ENCODE assay signal across 21 mouse cellular contexts in genomic region chr2:179449018-179449417, GRCm38 (mm10). TPM values are rescaled to one million over a fixed set of nuclear protein-coding genes. Genes with fewer than 3 reads are reported as not detected.
DNase-seq lines count a peak whose midpoint lies in the region; ATAC-seq and TF ChIP-seq lines count a peak whose summit lies in the region.
"Had no signal": no experiment of that assay in that cellular context is flagged by ENCODE, and none has a peak within 500 bp of the region (broad histone marks: within the 10 kb centered on the region; RNA-seq: fewer than 3 reads in every experiment).

No protein-coding gene starts in this region.

- no peaks in the 10 kb centered on the region for H3K79me2 ChIP-seq in heart, adult 2 months (replicated peaks; ENCODE audit: control insufficient read depth, insufficient read depth, low read length)

- in situ Hi-C loops in ES-E14 (cut with MboI; ENCODE audit: low sequenced_read_pairs in 2 of 2, unreplicated experiment in 2 of 2), result no loop called here

- WGBS in heart, adult 2 months, result 97% methylated on average over 1 of the region's 1 CpGs
- 100% methylated on average over 1 of the region's 1 CpGs for WGBS in lung, embryonic 14.5 days
- 97% methylated on average over 1 of the region's 1 CpGs for whole genome bisulfite sequencing in stomach, postnatal 0 days

- no peak for TF ChIP-seq POLR2A in heart, adult 2 months (IDR thresholded peaks at IDR 0.05; ENCODE audit: insufficient read depth, low read depth, low read length)

- no peak overlapping the region for H3K9ac ChIP-seq in heart, adult 2 months (ENCODE audit: low read depth, low read length)
- H3K9ac ChIP-seq in lung, embryonic 14.5 days, result no peak overlapping the region
- no peak overlapping the region for H3K9ac ChIP-seq in ES-E14 (ENCODE audit: insufficient read depth, low read depth, low read length, poor library complexity, severe bottlenecking)
- no peak overlapping the region for H3K9ac ChIP-seq in stomach, postnatal 0 days (ENCODE audit: low read length)
- H3K9ac ChIP-seq: liver, embryonic 13.5 days had no signal

- H3K27me3 ChIP-seq in heart, adult 2 months (ENCODE audit: control insufficient read depth, insufficient read depth, low read length), result peaks cover 2% of the 10 kb centered on the region
- H3K27me3 ChIP-seq in lung, embryonic 14.5 days (ENCODE audit: insufficient read depth, low read length), result peaks cover 11% of the 10 kb centered on the region
- 0 out of 2 replicates have a peak, but pooled peaks cover 2% of the 10 kb centered on the region for H3K27me3 ChIP-seq in stomach, postnatal 0 days (ENCODE audit: control insufficient read depth, insufficient read depth, low read length)
- H3K27me3 ChIP-seq: CH12.LX, Patski had no signal

- H3K4me3 ChIP-seq in heart, adult 2 months, result no peak overlapping the region
- H3K4me3 ChIP-seq in lung, embryonic 14.5 days (ENCODE audit: low read depth, low read length), result no peak overlapping the region
- no peak overlapping the region for H3K4me3 ChIP-seq in ES-E14 (ENCODE audit: insufficient read depth in 1 of 2, low read depth in 1 of 2, low read length in 2 of 2, poor library complexity in 1 of 2, severe bottlenecking in 1 of 2)
- no peak overlapping the region for H3K4me3 ChIP-seq in stomach, postnatal 0 days (ENCODE audit: low read depth, low read length)
- H3K4me3 ChIP-seq: hindbrain, embryonic 10.5 days; liver, embryonic 13.5 days had no signal

- TF ChIP-seq EP300 in heart, adult 2 months (IDR thresholded peaks at IDR 0.05; ENCODE audit: insufficient read depth, low read depth, low read length), result no peak
- no peak for TF ChIP-seq EP300 in stomach, postnatal 0 days (optimal IDR thresholded peaks at IDR 0.05)

- TF ChIP-seq CTCF in heart, adult 2 months (IDR thresholded peaks at IDR 0.05), result peak; percentile 31
- peak; percentile 43 for TF ChIP-seq CTCF in lung, embryonic 14.5 days (IDR thresholded peaks at IDR 0.05; ENCODE audit: low read depth)
- peak; percentile 33; the same call in 1 of the 2 replicates for TF ChIP-seq CTCF in stomach, postnatal 0 days (IDR thresholded peaks at IDR 0.05; ENCODE audit: low read depth)

- no peak for ATAC-seq in lung, embryonic 14.5 days (ENCODE audit: insufficient read depth)
- ATAC-seq in stomach, postnatal 0 days (ENCODE audit: low FRiP score, low TSS enrichment), result no peak
- ATAC-seq in erythroblast, adult 5-6 weeks (replicated peaks; ENCODE audit: low FRiP score, poor library complexity, severe bottlenecking), result no peak
- ATAC-seq: midbrain, embryonic 16.5 days; Patski had no signal

- H3K4me1 ChIP-seq in heart, adult 2 months (ENCODE audit: control insufficient read depth, insufficient read depth, low read length), result no peaks in the 10 kb centered on the region
- no peaks in the 10 kb centered on the region for H3K4me1 ChIP-seq in lung, embryonic 14.5 days (ENCODE audit: insufficient read depth)
- no peaks in the 10 kb centered on the region for H3K4me1 ChIP-seq in ES-E14 (ENCODE audit: control insufficient read depth in 2 of 2, insufficient read depth in 2 of 2, low read length in 2 of 2, poor library complexity in 1 of 2)
- H3K4me1 ChIP-seq in stomach, postnatal 0 days (replicated peaks; ENCODE audit: control insufficient read depth, insufficient read depth), result no peaks in the 10 kb centered on the region
- H3K4me1 ChIP-seq: liver, embryonic 13.5 days had no signal

- no peak overlapping the region for H3K27ac ChIP-seq in heart, adult 2 months
- no peak overlapping the region for H3K27ac ChIP-seq in lung, embryonic 14.5 days (ENCODE audit: low read depth)
- no peak overlapping the region for H3K27ac ChIP-seq in ES-E14 (ENCODE audit: insufficient read depth, low read depth, low read length, poor library complexity, severe bottlenecking)
- H3K27ac ChIP-seq in stomach, postnatal 0 days (replicated peaks), result no peak overlapping the region
- H3K27ac ChIP-seq: hindbrain, embryonic 10.5 days; liver, embryonic 13.5 days had no signal

- intact Hi-C loops in heart, adult 2 months (cut with DNase I), result no loop called here
- intact Hi-C loops in heart, postnatal 25 days (cut with DNase I), result no loop called here

- DNase-seq in heart, adult 2 months, result no peak
- DNase-seq in heart, postnatal 25 days (ENCODE audit: low spot score), result no peak
- no peak for DNase-seq in lung, embryonic 14.5 days
- no peak for DNase-seq in lung, adult 18-20 months
- DNase-seq in ES-E14 (ENCODE audit: low read depth, low spot score), result peak; percentile 29
- no peak for DNase-seq in stomach, postnatal 0 days (ENCODE audit: low spot score)
- DNase-seq: adrenal gland, postnatal 14 days; cerebellum, adult 11-12 months; gastrocnemius, postnatal 25 days; kidney, adult 8-10 months; kidney, postnatal 14 days; liver, embryonic 13.5 days; lung, postnatal 10 days; right cerebral cortex, postnatal 4 days; thymus, postnatal 36 days had no signal

- H3K36me3 ChIP-seq in heart, adult 2 months (ENCODE audit: control insufficient read depth, insufficient read depth, low read length), result no peaks in the 10 kb centered on the region
- no peaks in the 10 kb centered on the region for H3K36me3 ChIP-seq in lung, embryonic 14.5 days (ENCODE audit: insufficient read depth)
- no peaks in the 10 kb centered on the region for H3K36me3 ChIP-seq in ES-E14 (ENCODE audit: control insufficient read depth, insufficient read depth, low read length, poor library complexity, severe bottlenecking)
- no peaks in the 10 kb centered on the region for H3K36me3 ChIP-seq in stomach, postnatal 0 days (ENCODE audit: control insufficient read depth, insufficient read depth, low read length)
- H3K36me3 ChIP-seq: liver, embryonic 13.5 days had no signal

- H3K9me3 ChIP-seq in lung, embryonic 14.5 days (ENCODE audit: low read depth, low read length), result no peaks in the 10 kb centered on the region; the same call in 1 of the 2 replicates
- H3K9me3 ChIP-seq in ES-E14 (ENCODE audit: control insufficient read depth, insufficient read depth, low read depth, low read length), result no peaks in the 10 kb centered on the region
- H3K9me3 ChIP-seq in stomach, postnatal 0 days (ENCODE audit: control insufficient read depth, low read length), result no peaks in the 10 kb centered on the region

- no peak overlapping the region for H3K4me2 ChIP-seq in lung, embryonic 14.5 days
- H3K4me2 ChIP-seq in stomach, postnatal 0 days (replicated peaks; ENCODE audit: low read depth), result no peak overlapping the region
- H3K4me2 ChIP-seq: liver, embryonic 13.5 days had no signal

TF ChIP-seq in ES-E14, 5 proteins besides CTCF, POLR2A, EP300 and RAD21:
- no peak for TF ChIP-seq ZNF384 (IDR thresholded peaks at IDR 0.05; ENCODE audit: low read depth, low read length)
- TF ChIP-seq ZC3H11A (IDR thresholded peaks at IDR 0.05; ENCODE audit: borderline replicate concordance, low read depth, low read length), result peak; percentile 68; the same call in 1 of the 2 replicates

RNA-seq across cellular contexts. Expression of gene Cdh4, which starts 6.8 kb away (rescaled TPM):
- total RNA-seq in heart, adult 2 months (2021), result 1 to 10 TPM in 1 of 2 experiments, under 1 TPM in 1; 0.93 to 1.2 TPM
- polyA plus RNA-seq in heart, adult 2 months (2012; rRNA removed), result 0.38 and 0.90 TPM in 2 replicates
- under 1 TPM; 0.44 to 0.61 TPM for total RNA-seq in heart, postnatal 25 days (2021)
- polyA plus RNA-seq in lung, embryonic 14.5 days (2014; fragmentation: Nextera tagmentation; extraction: Ambion mirVana), result 4.9 and 5.2 TPM in 2 replicates
- total RNA-seq in ES-E14 (2012; rRNA removed), result 1.7 and 1.9 TPM in 2 replicates
- polyA plus RNA-seq in stomach, postnatal 0 days (2015; fragmentation: Nextera tagmentation; extraction: Ambion mirVana), result 2.9 and 3.1 TPM in 2 replicates
- total RNA-seq in erythroblast, adult 5-6 weeks (2015; ENCODE audit: low replicate concordance), result not detected in 2 replicates
- total RNA-seq in erythroblast, adult 5-6 weeks (2017; ENCODE audit: low replicate concordance), result not detected in 2 replicates
- total RNA-seq: CH12.LX; megakaryocyte progenitor cell, adult 5-6 weeks had no signal
- polyA plus RNA-seq: Patski had no signal
